Mouse (Mus musculus): Measurements from ENCODE around the gene Ttc9.

Ttc9 gene

GRCm38 (mm10) chr12:81653344-81653743, 22.3 kb downstream of the Ttc9 start:
- no peak for ATAC-seq (ENCODE audit: insufficient number of reproducible peaks, low FRiP score, low TSS enrichment)

DNA sequence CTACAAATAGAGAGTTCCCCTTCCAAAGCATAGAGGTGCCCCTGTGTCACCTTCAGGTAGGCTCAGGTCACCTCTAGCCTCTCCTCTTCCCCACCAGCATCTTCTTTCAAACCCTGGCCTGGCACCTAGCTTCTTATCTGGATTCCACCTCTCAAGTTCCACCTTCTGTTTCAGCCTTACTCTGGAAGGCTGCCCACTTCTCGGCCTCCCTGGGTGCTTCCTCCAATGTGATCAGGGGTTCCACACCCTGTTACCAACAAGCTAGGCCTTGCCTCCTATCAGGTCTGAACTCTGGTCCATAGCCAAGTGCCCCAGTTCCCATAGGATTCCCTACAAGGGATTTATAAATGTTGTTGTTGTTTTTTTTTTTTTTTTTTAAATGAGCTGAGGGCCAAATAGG, 26.3 kb downstream of the Ttc9 start:
- no peak for ATAC-seq (ENCODE audit: insufficient number of reproducible peaks, low FRiP score, low TSS enrichment)

- no peak for ATAC-seq (ENCODE audit: insufficient number of reproducible peaks, low FRiP score, low TSS enrichment)
These were observed 27.0 kb downstream of the Ttc9 start for GRCm38 (mm10) chr12:81658086-81658485.

DNA sequence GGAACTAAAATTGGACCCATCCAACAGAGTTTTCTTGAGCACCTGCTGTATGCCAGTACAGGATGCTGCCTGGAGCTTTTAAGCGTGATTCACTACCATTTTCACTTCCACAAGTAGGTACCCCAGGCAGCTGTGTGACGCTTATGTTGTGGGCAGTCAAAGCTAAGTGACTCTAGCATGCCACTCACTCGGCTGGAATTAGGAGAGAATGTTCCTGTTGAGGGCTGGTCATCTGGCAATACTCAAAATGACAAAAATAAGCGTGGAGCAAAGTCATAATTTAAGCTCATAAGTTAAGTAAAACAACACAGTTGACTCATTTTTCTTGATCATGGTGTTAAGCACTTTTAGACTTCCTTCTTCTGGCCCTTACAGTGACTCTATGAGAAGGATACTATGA, 31.0 kb downstream of the Ttc9 start:
- no peak for ATAC-seq (ENCODE audit: insufficient number of reproducible peaks, low FRiP score, low TSS enrichment)

DNA sequence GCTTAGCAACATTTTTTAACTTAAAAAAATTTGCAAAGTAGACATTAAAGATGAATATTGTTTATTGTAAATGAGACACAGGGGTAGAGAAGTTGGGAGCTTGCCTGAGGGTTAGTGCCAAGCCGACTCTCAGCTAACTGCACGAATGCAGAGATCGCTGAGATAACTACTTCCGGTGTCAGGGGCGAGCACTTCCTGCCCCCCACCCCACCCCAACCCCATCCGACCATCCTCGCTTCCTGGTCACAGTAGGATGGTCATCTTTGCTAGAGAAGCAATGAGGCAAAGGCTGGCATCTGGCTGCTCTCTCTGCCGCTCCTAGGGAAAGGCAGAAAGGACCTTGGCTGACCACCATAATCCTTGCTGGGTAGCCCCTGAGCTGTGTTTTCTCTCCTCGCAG, 32.1 kb downstream of the Ttc9 start:
- ATAC-seq (ENCODE audit: insufficient number of reproducible peaks, low FRiP score, low TSS enrichment): no peak

- no peak for ATAC-seq (ENCODE audit: insufficient number of reproducible peaks, low FRiP score, low TSS enrichment)
These were observed 32.9 kb downstream of the Ttc9 start for GRCm38 (mm10) chr12:81663906-81664305.

DNA sequence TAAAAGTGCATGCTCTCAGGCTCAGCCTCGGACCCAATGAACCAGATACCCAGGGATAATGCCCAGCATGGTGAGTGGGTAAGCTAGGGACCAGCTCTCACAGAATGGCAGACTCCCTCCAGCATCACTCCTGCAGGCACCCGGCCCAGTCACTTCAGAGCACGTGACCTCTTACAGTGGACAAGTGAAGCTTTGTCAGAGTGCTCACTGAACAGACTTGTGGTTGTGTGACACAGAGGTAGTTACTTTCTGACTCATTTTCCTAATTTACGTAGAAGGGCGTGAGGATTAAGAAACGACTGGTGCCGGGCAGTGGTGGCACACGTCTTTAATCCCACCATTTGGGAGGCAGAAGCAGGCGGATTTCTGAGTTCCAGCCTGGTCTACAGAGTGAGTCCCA, 37.4 kb downstream of the Ttc9 start:
- ATAC-seq (ENCODE audit: insufficient number of reproducible peaks, low FRiP score, low TSS enrichment): no peak

- ATAC-seq (ENCODE audit: insufficient number of reproducible peaks, low FRiP score, low TSS enrichment): no peak
These were observed 44.5 kb downstream of the Ttc9 start for GRCm38 (mm10) chr12:81675557-81675956.

GRCm38 (mm10) chr12:81679807-81680529, 48.9 kb downstream of the Ttc9 start:
- ATAC-seq (ENCODE audit: insufficient number of reproducible peaks, low FRiP score, low TSS enrichment): no peak

DNA sequence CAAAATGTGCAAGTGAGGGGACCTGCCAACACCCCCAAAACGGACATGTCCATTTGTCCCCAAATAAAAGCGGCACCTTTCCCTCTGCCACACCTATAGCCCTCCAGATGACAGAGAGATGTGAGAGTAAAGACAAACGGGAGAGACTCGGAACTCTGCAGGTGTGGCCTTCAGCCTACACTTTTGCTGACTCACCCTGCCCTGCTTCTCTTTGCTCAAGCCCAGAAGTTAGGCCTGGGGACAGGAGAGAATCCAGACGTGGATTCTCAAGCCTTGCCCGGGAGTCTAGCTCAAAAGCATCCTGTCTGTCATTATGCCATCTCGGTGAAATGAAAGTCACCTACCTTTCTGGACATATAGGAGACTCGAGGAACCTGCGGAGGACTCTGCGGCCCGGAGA, 52.3 kb downstream of the Ttc9 start:
- ATAC-seq (ENCODE audit: insufficient number of reproducible peaks, low FRiP score, low TSS enrichment): no peak

GRCm38 (mm10) chr12:81684096-81684495, 53.0 kb downstream of the Ttc9 start:
- no peak for ATAC-seq (ENCODE audit: insufficient number of reproducible peaks, low FRiP score, low TSS enrichment)

GRCm38 (mm10) chr12:81685981-81686380, 54.9 kb downstream of the Ttc9 start:
- no peak for ATAC-seq (ENCODE audit: insufficient number of reproducible peaks, low FRiP score, low TSS enrichment)

GRCm38 (mm10) chr12:81686406-81687117, 55.5 kb downstream of the Ttc9 start:
- ATAC-seq (ENCODE audit: insufficient number of reproducible peaks, low FRiP score, low TSS enrichment): no peak

- no peak for ATAC-seq (ENCODE audit: insufficient number of reproducible peaks, low FRiP score, low TSS enrichment)
These were observed 56.8 kb downstream of the Ttc9 start for GRCm38 (mm10) chr12:81687873-81688272.

DNA sequence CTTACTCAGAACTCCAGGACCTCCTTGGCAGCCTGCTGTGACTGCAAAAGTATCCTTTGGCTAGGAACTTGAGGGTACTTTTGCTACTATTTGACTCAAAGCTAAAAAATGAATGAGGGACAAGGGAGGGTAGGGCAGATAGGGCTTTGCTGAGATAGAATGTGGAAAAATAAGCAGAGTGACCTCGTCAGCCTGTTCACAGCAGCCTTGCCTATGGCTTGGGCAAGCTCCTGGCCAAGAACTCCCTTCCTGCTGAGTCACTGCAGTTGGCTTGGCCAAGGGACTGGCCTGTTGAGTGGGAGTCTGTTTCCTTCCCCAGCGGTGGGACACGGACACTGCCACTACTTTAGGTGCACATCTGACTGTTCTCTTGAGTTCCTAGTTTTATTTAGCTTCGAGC, 57.5 kb downstream of the Ttc9 start:
- no peak for ATAC-seq (ENCODE audit: insufficient number of reproducible peaks, low FRiP score, low TSS enrichment)

- ATAC-seq (ENCODE audit: insufficient number of reproducible peaks, low FRiP score, low TSS enrichment): no peak
These were observed 58.5 kb downstream of the Ttc9 start for GRCm38 (mm10) chr12:81689505-81690056.

GRCm38 (mm10) chr12:81690111-81690510, 59.1 kb downstream of the Ttc9 start:
- ATAC-seq (ENCODE audit: insufficient number of reproducible peaks, low FRiP score, low TSS enrichment): no peak

GRCm38 (mm10) chr12:81690751-81691150, 59.7 kb downstream of the Ttc9 start:
- no peak for ATAC-seq (ENCODE audit: insufficient number of reproducible peaks, low FRiP score, low TSS enrichment)

- ATAC-seq (ENCODE audit: insufficient number of reproducible peaks, low FRiP score, low TSS enrichment): no peak
These were observed 60.2 kb downstream of the Ttc9 start for GRCm38 (mm10) chr12:81691177-81691730.

GRCm38 (mm10) chr12:81698011-81698410, 67.0 kb downstream of the Ttc9 start:
- ATAC-seq (ENCODE audit: insufficient number of reproducible peaks, low FRiP score, low TSS enrichment): no peak

- no peak for ATAC-seq (ENCODE audit: insufficient number of reproducible peaks, low FRiP score, low TSS enrichment)
These were observed 71.9 kb downstream of the Ttc9 start for GRCm38 (mm10) chr12:81702903-81703302.

Data from cerebellum, adult (tissue).